Mouse (Mus musculus) embryonic facial prominence, embryonic 10.5 days (tissue): ENCODE results near the gene Nrip3. TPM values are rescaled to one million over a fixed set of nuclear protein-coding genes. Genes with fewer than 3 reads are reported as not detected.
A peak's percentile ranks its signal among the peaks of the same experiment; 100 is the strongest.

Source experiments
- DNase-seq: peaks from one replicate; pipeline ENCODE4 v3.0.0-alpha.2; 2017; ENCODE audit warnings: low spot score
- H3K27ac ChIP-seq: fragments of 300-500 bp; sonication (generic); replicated peaks from 2 replicates; pipeline ENCODE4 v1.5.1; 2016; ENCODE audit warnings: mild to moderate bottlenecking
- H3K27me3 ChIP-seq: fragments of 300-500 bp; sonication (generic); replicated peaks from 2 replicates; pipeline ENCODE4 v1.6.1; 2016; ENCODE audit warnings: low read depth, mild to moderate bottlenecking; ENCODE audit not compliant: poor library complexity, severe bottlenecking
- H3K36me3 ChIP-seq: fragments of 300-500 bp; sonication (generic); replicated peaks from 2 replicates; pipeline ENCODE4 v1.6.1; 2016; ENCODE audit warnings: mild to moderate bottlenecking, moderate library complexity
- H3K4me1 ChIP-seq: fragments of 300-500 bp; sonication (generic); 2 replicates; pipeline ENCODE4 v1.6.1; 2016
- H3K4me3 ChIP-seq: fragments of 300-500 bp; sonication (generic); 2 replicates; pipeline ENCODE4 v1.5.1; 2016; ENCODE audit warnings: mild to moderate bottlenecking, moderate library complexity
- H3K9me3 ChIP-seq: fragments of 300-500 bp; sonication (generic); 2 replicates; pipeline ENCODE4 v1.6.1; 2016; ENCODE audit warnings: mild to moderate bottlenecking
- WGBS: fragments of 180-500 bp; shearing (Covaris S2); methylation state at CpG from one replicate; pipeline ENCODE4 v1.1.7; 2016; 5-methylcytosine and 5-hydroxymethylcytosine counted together
- polyA plus RNA-seq: library from polyadenylated mRNA; unstranded; fragments of >200 nt; fragmentation: Nextera tagmentation; extraction: Ambion mirVana; gene quantifications from 2 replicates; pipeline ENCODE4 v1.2.1, GENCODE M21; 2016

The Nrip3 gene
- polyA plus RNA-seq, 1 experiment from 2014 or later = 0.15 TPM

GRCm38 (mm10) chr7:109799168-109799567 is 17.3 kb upstream of the Nrip3 start:
- DNase-seq = no peak
- Histone ChIP-seq H3K36me3 (no peaks in the 10 kb centered on the region), H3K4me3 (no peak overlapping the region), H3K9me3 (no peaks in the 10 kb centered on the region), H3K27me3 (0 out of 2 replicates have a peak, but pooled peaks cover 5% of the 10 kb centered on the region), H3K27ac (no peak overlapping the region), H3K4me1 (0 out of 2 replicates have a peak, but pooled peaks cover 3% of the 10 kb centered on the region)
- WGBS = 90% methylated on average over 11 of the region's 11 CpGs

- no peaks in the 10 kb centered on the region for H3K27me3 ChIP-seq
- 0 out of 2 replicates have a peak, but pooled peaks cover 3% of the 10 kb centered on the region for H3K4me1 ChIP-seq
- H3K27ac ChIP-seq = no peak overlapping the region
- no peak overlapping the region for H3K4me3 ChIP-seq
- no peaks in the 10 kb centered on the region for H3K36me3 ChIP-seq
- no peak for DNase-seq
- WGBS = 79% methylated on average over 5 of the region's 5 CpGs
- H3K9me3 ChIP-seq = no peaks in the 10 kb centered on the region
These were observed 13.7 kb upstream of the Nrip3 start for GRCm38 (mm10) chr7:109795564-109795963.

GRCm38 (mm10) chr7:109794556-109794955 is 12.7 kb upstream of the Nrip3 start:
- Histone ChIP-seq H3K36me3 (no peaks in the 10 kb centered on the region), H3K4me1 (0 out of 2 replicates have a peak, but pooled peaks cover 3% of the 10 kb centered on the region), H3K27ac (no peak overlapping the region; the same call in 1 of the 2 replicates), H3K9me3 (no peaks in the 10 kb centered on the region), H3K27me3 (no peaks in the 10 kb centered on the region), H3K4me3 (no peak overlapping the region)
- 71% methylated on average over 2 of the region's 2 CpGs for WGBS
- DNase-seq = no peak

- peak; percentile 48 for DNase-seq
These were observed 10.9 kb upstream of the Nrip3 start for GRCm38 (mm10) chr7:109792759-109793158.

GRCm38 (mm10) chr7:109790818-109791217 is 9.0 kb upstream of the Nrip3 start:
- no peaks in the 10 kb centered on the region for H3K36me3 ChIP-seq
- 71% methylated on average over 3 of the region's 3 CpGs for WGBS
- no peak for DNase-seq
- H3K27me3 ChIP-seq = no peaks in the 10 kb centered on the region
- no peaks in the 10 kb centered on the region for H3K9me3 ChIP-seq
- 0 out of 2 replicates have a peak, but pooled peaks cover 3% of the 10 kb centered on the region for H3K4me1 ChIP-seq
- no peak overlapping the region for H3K4me3 ChIP-seq
- H3K27ac ChIP-seq = no peak overlapping the region

More at GRCm38 (mm10) chr7:109792759-109793158, 10.9 kb upstream of the Nrip3 start:
- Histone ChIP-seq H3K4me3 (no peak overlapping the region), H3K27me3 (no peaks in the 10 kb centered on the region), H3K9me3 (no peaks in the 10 kb centered on the region), H3K4me1 (0 out of 2 replicates have a peak, but pooled peaks cover 3% of the 10 kb centered on the region), H3K27ac (no peak overlapping the region), H3K36me3 (no peaks in the 10 kb centered on the region)
- 74% methylated on average over 2 of the region's 2 CpGs for WGBS

GRCm38 (mm10) chr7:109787860-109788259 is 6.0 kb upstream of the Nrip3 start:
- Histone ChIP-seq H3K4me1 (no peaks in the 10 kb centered on the region), H3K4me3 (no peak overlapping the region), H3K27ac (no peak overlapping the region), H3K9me3 (no peaks in the 10 kb centered on the region), H3K36me3 (no peaks in the 10 kb centered on the region), H3K27me3 (peaks cover 17% of the 10 kb centered on the region)
- DNase-seq = no peak
- 90% methylated on average over 2 of the region's 2 CpGs for WGBS

- H3K9me3 ChIP-seq = no peaks in the 10 kb centered on the region
- 55% methylated on average over 7 of the region's 7 CpGs for WGBS
- H3K36me3 ChIP-seq = no peaks in the 10 kb centered on the region
- H3K27me3 ChIP-seq = peaks cover 63% of the 10 kb centered on the region
- H3K4me3 ChIP-seq = no peak overlapping the region
- DNase-seq = no peak
- H3K27ac ChIP-seq = no peak overlapping the region
- H3K4me1 ChIP-seq = peaks cover 13% of the 10 kb centered on the region
These were observed 1.5 kb upstream of the Nrip3 start for GRCm38 (mm10) chr7:109783281-109783680.

- H3K27me3 ChIP-seq = peaks cover 71% of the 10 kb centered on the region
These were observed 747 bp downstream of the Nrip3 start for GRCm38 (mm10) chr7:109781087-109781469.

GRCm38 (mm10) chr7:109772251-109772650 is 9.6 kb downstream of the Nrip3 start:
- no peak for DNase-seq
- Histone ChIP-seq H3K9me3 (no peaks in the 10 kb centered on the region), H3K4me3 (no peak overlapping the region), H3K4me1 (no peaks in the 10 kb centered on the region), H3K27ac (no peak overlapping the region), H3K36me3 (no peaks in the 10 kb centered on the region), H3K27me3 (no peaks in the 10 kb centered on the region)

More at GRCm38 (mm10) chr7:109781087-109781469, 747 bp downstream of the Nrip3 start:
- H3K9me3 ChIP-seq = no peaks in the 10 kb centered on the region
- H3K27ac ChIP-seq = no peak overlapping the region
- no peak for DNase-seq
- H3K36me3 ChIP-seq = no peaks in the 10 kb centered on the region
- H3K4me3 ChIP-seq = peak overlapping the region; percentile 64
- peaks cover 13% of the 10 kb centered on the region for H3K4me1 ChIP-seq
- WGBS = under 1% methylated on average over 24 of the region's 24 CpGs

- H3K27me3 ChIP-seq = no peaks in the 10 kb centered on the region
- WGBS = 58% methylated on average over 2 of the region's 2 CpGs
- H3K4me3 ChIP-seq = no peak overlapping the region
- H3K36me3 ChIP-seq = no peaks in the 10 kb centered on the region
- no peak for DNase-seq
- H3K4me1 ChIP-seq = no peaks in the 10 kb centered on the region
- H3K9me3 ChIP-seq = no peaks in the 10 kb centered on the region
- H3K27ac ChIP-seq = no peak overlapping the region
These were observed 13.0 kb downstream of the Nrip3 start for GRCm38 (mm10) chr7:109768699-109769383.

GRCm38 (mm10) chr7:109767575-109768350 is 14.1 kb downstream of the Nrip3 start:
- no peaks in the 10 kb centered on the region for H3K36me3 ChIP-seq
- no peak overlapping the region for H3K4me3 ChIP-seq
- H3K4me1 ChIP-seq = no peaks in the 10 kb centered on the region
- WGBS = 82% methylated on average over 7 of the region's 7 CpGs
- H3K27ac ChIP-seq = no peak overlapping the region
- no peaks in the 10 kb centered on the region for H3K9me3 ChIP-seq
- no peak for DNase-seq
- H3K27me3 ChIP-seq = no peaks in the 10 kb centered on the region

GRCm38 (mm10) chr7:109764009-109764408 is 17.8 kb downstream of the Nrip3 start:
- Histone ChIP-seq H3K27ac (no peak overlapping the region), H3K9me3 (no peaks in the 10 kb centered on the region), H3K4me3 (no peak overlapping the region), H3K27me3 (no peaks in the 10 kb centered on the region), H3K4me1 (no peaks in the 10 kb centered on the region), H3K36me3 (no peaks in the 10 kb centered on the region)
- no peak for DNase-seq
- 85% methylated on average over 2 of the region's 2 CpGs for WGBS

- Histone ChIP-seq H3K27ac (no peak overlapping the region), H3K27me3 (no peaks in the 10 kb centered on the region), H3K4me1 (peaks cover 19% of the 10 kb centered on the region), H3K4me3 (no peak overlapping the region), H3K36me3 (no peaks in the 10 kb centered on the region), H3K9me3 (no peaks in the 10 kb centered on the region)
- 91% methylated on average over 3 of the region's 3 CpGs for WGBS
- DNase-seq = no peak
These were observed 25.5 kb downstream of the Nrip3 start for GRCm38 (mm10) chr7:109756291-109756690.
